Mouse (Mus musculus) lung, postnatal 10 days (tissue): ENCODE data around the gene Rab6b.
A peak's percentile ranks its signal among the peaks of the same experiment; 100 is the strongest.
"Not testable (repeated sequence)": the region's sequence is repeated elsewhere in the genome, so short reads cannot be mapped to it uniquely, and the experiment has no call there.

Experiments used
- DNase-seq: peaks from one replicate; pipeline ENCODE4 v3.0.0; 2021

The Rab6b gene

GRCm38 (mm10) chr9:103146703-103147102 is 35.1 kb downstream of the Rab6b start:
- DNase-seq: peak; percentile 27

GRCm38 (mm10) chr9:103147103-103147502 is 35.5 kb downstream of the Rab6b start:
- DNase-seq: no peak

GRCm38 (mm10) chr9:103149074-103149799 is 37.6 kb downstream of the Rab6b start:
- no peak for DNase-seq

GRCm38 (mm10) chr9:103153286-103153685 is 41.7 kb downstream of the Rab6b start:
- DNase-seq: no peak

- no peak for DNase-seq
Observed at GRCm38 (mm10) chr9:103154568-103154967, 43.0 kb downstream of the Rab6b start.

GRCm38 (mm10) chr9:103155158-103155557 is 43.6 kb downstream of the Rab6b start:
- DNase-seq: not testable (repeated sequence)

GRCm38 (mm10) chr9:103163806-103164205 is 52.2 kb downstream of the Rab6b start:
- DNase-seq: no peak

GRCm38 (mm10) chr9:103168046-103168445 is 56.5 kb downstream of the Rab6b start:
- DNase-seq: peak; percentile 34

- DNase-seq: no peak
Observed at GRCm38 (mm10) chr9:103168771-103169170, 57.2 kb downstream of the Rab6b start.

GRCm38 (mm10) chr9:103174771-103175519 is 63.4 kb downstream of the Rab6b start:
- peak; percentile 64 for DNase-seq

GRCm38 (mm10) chr9:103175692-103176091 is 64.1 kb downstream of the Rab6b start:
- no peak for DNase-seq

GRCm38 (mm10) chr9:103180303-103180702 is 68.7 kb downstream of the Rab6b start:
- DNase-seq: peak; percentile 78

GRCm38 (mm10) chr9:103180807-103181565 is 69.4 kb downstream of the Rab6b start:
- peak; percentile 91 for DNase-seq

GRCm38 (mm10) chr9:103181886-103182285 is 70.3 kb downstream of the Rab6b start:
- DNase-seq: no peak

- DNase-seq: no peak
Observed at GRCm38 (mm10) chr9:103184855-103185254, 73.3 kb downstream of the Rab6b start.

GRCm38 (mm10) chr9:103185946-103186345 is 74.4 kb downstream of the Rab6b start:
- DNase-seq: peak; percentile 37

GRCm38 (mm10) chr9:103186747-103187146 is 75.2 kb downstream of the Rab6b start:
- DNase-seq: peak; percentile 58

GRCm38 (mm10) chr9:103188416-103188815 is 76.8 kb downstream of the Rab6b start:
- no peak for DNase-seq

GRCm38 (mm10) chr9:103201561-103202260 is 90.1 kb downstream of the Rab6b start, which contains the start of gene Srprb:
Gene Srprb, minus strand, starts transcription at chr9:103202137.
- DNase-seq: peak; percentile 96

- DNase-seq: no peak
Observed at GRCm38 (mm10) chr9:103205786-103206185, 94.2 kb downstream of the Rab6b start.

- peak; percentile 85 for DNase-seq
Observed at GRCm38 (mm10) chr9:103207846-103208245, 96.3 kb downstream of the Rab6b start.

GRCm38 (mm10) chr9:103208802-103209423 is 97.3 kb downstream of the Rab6b start:
- DNase-seq: no peak
